Mouse (Mus musculus): ENCODE results near the gene Rarg.

Rarg gene

DNA sequence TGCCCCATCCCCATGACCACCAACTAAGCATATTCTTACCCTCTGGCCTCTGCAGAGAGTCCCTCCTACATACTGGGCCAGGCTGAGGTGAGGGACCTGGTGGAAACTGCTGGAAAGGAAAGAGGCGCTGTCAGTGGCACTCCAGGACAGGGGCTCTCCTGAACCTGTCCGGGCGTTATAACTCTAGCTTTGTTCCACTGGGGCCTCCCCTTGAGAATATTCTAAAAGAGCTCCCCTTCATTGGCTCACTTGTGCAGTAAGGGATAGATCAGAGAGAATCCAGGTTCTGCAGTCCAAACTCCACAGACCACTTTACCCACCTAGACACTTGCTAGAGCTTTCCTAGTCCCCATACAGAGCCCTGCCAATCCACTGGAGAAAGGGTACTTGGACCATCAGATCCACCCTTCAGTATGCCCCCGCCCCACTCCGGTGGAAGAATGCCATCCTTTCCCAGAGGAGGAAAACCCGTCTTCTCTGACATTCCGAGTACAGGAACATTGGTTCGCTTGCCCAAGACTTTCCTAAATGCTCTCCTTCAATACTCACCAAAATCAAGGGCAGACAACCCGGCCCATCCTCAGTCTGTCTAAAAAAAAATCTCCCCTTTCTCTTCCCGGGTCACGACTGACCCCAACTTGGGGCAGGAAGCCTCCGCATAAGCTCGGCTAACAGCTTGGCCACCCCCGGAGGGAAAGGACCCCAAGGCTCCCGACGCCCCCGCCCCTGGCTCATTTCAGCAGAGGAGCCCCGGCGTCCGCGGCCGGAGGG, 701 bp downstream of the Rarg start:
- DNase-seq, result no peak

DNA sequence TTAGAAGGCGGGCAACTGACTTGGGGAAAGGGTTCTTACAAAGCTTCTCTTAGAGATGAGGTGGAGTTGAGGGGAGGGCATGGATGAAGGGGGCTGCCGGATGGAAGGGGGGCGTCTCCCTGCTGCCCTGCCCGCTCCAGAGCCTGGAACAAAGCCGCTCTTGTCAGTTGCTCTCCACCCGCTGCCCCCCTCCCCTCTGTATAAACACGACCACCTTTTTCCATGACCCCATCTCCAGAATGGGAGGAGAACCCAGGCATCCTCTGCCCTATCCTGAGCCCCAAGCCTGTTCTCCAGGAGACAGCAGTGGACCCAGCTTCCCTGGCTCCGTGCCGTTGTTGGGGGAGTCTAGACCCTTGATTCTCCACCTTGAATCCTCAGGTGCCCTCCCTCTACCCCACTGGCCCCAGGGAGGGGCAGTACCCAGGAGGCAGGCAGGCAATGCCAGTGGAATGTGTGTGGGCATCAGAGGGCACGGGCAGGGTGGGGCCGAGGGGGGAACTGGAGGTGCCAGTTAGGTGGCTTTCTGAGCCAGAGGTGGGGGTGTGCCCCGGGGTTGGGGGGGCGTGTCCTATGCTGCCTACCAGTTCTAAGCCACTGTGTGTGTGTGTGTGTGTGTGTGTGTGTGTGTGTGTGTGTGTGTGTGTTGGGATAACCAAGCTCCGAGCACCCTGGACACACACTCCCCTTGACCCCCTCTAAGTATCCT, 1.6 kb downstream of the Rarg start:
- peak; percentile 52 for DNase-seq

DNA sequence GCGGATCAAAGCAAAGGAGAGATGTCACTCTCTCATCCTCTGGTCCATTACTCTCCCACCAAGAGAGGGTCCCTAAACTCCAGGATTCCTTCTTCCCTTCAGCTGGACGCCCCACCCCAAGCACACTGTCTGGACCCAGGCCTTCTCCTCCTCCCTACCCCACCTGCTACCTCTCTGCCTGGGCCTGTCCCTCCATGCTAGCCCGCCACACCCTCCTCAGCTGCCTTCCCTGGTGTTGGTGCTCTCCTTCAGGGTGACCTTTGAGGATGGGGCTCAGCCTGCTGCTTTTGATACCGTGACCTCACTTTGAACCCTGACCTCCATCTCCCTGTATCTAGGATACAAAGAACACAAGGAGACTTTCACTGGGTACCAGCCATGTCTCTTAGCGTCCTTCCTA, 6.8 kb downstream of the Rarg start:
- DNase-seq, result no peak

DNA sequence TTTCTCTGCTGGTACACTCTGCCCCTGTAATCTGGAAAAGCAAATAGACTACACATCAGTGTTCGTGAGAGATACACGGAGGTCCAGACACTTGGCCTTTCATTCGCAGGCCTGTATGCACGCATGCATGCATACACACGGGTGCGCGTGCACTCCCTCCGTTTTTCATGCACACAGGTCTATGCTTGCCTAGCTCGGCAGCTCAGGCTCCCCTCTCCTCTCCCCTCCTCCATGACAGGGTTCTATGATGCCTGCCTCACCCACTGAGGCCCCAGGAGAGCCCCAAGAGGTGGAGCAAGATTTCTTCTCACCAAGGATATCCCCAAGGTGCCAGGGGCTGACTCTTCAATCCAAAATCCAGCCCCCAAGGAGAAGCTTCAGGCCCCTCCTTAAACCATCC, 7.3 kb downstream of the Rarg start:
- no peak for DNase-seq

DNA sequence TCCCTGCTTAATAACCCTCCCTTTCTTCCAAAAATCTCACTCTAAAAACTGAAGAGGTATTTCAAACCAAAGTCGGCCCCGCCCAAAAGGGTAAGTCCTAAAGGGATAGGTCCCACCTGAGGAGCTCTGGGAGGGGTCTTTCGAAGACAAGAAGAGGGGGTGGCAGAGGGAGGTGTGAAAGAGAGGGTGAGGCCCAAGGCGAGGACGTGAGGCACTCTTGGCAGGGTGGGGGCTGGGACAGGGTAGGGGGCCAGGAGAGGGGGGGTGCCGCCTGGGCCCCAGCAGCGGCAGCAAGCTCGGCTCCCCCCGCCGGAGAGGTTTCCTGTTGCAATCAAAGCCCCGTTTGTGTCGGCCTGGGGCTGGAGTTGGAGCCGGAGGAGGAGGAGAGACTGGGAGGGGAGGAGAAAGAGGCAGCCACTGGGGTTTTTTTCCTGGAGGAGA, 8.0 kb downstream of the Rarg start:
- DNase-seq, result no peak

DNA sequence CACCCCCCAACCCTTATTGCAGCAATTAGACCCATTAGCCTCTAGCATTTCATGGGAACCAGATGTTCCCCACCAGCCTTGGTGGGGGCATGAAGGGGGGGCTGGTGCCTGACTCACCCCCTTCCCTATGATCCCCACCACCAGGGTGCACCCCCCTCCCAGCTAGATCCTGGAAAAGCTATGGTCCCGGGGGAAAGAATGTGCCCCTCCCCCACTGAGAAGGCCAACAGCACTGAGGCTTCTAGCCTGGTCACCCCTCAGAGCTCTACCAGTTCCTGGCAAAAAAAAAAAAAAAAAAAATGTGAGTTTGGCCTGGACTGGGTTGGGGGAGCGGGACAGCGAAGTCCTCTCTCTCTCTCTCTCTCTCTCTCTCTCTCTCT, 8.5 kb downstream of the Rarg start:
- no peak for DNase-seq

DNA sequence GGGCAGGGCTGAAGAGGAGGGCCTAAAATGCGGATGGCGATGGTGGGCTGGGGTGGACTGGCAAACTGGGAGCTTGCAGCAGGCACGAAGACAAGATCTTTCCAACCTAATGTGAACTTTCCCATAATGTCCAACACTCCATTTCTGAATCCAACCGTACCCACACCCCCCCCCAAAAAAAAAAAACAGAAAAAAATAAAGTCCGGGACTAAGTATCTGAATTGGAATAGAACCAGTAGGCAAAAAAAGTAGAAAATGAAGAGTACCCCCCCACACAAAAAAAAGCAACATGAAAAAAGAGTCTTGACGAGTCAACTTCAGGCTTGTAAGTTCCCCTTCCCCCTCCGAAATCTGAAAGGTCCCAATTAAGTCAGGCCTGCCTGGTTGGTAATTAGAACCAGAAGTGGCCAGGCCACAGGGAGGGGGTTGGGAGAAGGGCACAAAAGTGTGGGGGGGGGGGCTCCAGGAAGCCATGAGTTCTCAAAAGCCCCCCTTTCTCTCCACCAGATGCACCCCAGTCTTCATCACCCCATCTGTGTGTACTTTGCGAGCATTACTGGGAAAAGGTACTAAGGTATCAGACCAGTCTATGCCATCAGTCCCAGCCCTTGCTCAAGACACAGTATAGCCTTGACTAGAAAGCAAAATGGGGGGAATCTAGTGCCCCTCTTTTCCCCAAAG, 9.0 kb downstream of the Rarg start:
- DNase-seq, result no peak

DNA sequence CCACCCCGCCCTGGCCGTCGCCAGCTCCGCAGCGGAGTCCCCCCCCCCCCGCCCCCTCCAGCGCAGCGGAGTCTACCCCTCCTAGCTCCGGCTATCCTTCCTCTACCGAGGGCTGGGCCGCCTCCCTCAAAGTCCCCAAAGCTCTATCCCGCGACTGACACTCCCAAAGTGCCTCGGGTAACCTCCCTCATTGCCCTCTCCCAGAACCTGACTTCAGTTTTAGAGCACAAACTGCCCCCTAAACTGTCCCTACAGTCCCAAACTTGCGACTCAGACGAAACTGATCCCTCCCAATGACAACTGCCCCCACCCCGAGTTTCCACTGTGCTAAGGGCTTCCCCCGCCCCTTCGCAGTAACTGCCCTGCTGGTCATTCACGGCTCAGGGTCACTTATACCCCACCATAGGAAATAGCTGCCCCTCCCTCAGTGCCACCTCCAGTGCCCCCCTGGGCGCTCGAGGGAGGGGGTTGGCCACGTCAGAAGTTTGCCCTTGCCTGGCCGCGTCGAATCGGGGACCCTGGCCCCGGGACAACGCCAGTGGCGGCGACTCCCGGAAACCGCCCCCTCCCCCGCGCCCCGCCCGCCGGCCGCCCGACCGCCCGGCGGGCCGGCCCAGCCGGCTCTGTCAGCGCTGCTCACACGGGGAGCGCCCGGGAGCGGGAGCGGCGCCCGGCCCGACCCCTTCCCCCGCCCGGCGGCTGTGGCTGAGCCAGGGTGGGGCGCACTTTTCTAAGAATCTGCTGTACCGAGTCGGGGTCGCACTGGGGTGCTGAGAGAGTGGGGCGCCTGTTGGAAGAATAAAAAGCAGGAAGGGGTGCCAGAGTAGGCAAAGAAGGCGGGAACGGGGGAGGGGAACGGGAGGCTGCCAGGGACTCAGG, 9.8 kb downstream of the Rarg start:
- DNase-seq, result peak; percentile 81

DNA sequence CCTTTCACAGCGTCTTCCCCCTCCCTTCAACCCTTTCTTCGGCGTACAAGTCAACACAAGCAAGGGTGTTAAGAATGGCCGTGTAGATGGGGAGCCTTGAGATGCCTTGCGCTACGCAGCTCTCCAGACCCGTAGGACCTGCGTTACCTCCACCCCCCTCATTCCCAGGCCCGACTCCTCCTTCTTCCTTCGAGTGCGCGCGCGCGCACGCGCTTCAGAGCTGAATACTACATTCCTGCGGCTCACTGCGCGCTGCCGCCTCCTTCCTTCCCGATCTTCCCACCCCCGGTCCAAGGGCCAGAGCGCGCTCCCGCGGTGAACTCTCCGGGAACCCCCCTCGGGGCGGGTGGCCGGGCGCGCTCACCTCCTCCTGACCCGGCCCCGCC, 10.5 kb downstream of the Rarg start:
- peak; percentile 98 for DNase-seq

DNA sequence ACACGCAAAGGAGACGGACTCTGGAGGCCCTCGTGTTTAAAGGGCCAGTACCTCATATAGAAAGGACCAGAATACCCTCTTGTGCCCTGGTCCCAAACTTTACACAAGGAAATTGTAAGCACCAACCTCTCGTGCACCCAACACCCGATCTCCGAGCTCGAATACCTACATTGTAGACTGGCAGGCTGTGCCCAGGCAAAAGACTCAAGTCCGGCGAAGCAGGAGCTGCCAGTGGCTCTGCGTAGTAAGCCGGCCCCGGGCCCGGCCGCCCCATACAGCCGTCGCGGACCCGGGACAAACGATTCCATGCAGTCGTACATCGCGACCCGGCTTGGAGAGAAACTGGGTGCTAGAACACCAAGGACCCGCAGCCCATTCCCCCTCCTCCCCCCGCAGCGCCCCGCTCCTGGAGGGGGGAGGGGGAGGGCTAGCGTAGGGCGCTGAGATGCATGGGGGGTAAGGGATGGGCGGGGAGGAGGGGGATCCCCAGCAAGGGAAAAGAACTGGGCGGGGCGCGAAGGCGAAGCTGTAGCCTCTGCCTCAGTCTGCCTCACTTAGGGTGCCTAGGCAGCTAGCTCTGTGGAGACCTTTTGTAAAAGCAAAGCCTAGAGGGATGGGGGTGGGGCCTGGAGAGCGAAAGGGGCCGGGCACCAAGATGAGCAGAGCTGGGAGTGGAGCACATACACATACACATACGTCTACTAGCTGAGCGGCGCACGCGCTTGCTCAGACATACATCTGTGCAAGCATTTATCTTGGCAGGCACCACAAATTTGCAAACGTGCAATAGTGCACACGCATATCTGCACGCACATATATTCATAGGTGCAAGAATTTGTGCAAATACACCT, 11.2 kb downstream of the Rarg start:
- peak; percentile 84 for DNase-seq

DNA sequence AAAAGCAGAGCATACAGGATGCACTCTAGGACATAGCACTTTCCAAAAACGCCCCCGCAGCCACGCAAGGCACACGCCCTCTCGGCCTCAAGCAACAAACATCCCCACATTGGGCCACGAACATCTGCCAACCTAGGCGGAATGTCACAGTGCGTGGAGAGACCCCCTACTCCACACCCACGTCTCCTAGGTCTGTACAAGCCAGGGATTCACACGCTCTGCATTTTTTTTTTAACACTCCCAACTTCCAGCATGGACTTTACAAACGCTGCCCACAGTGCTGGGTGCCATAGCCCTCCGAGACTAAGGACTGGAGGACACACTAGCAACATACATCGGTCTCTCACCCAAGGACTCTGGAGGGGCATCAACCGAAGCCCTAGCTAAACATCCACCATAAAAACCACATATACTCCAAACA, 11.8 kb downstream of the Rarg start:
- no peak for DNase-seq

DNA sequence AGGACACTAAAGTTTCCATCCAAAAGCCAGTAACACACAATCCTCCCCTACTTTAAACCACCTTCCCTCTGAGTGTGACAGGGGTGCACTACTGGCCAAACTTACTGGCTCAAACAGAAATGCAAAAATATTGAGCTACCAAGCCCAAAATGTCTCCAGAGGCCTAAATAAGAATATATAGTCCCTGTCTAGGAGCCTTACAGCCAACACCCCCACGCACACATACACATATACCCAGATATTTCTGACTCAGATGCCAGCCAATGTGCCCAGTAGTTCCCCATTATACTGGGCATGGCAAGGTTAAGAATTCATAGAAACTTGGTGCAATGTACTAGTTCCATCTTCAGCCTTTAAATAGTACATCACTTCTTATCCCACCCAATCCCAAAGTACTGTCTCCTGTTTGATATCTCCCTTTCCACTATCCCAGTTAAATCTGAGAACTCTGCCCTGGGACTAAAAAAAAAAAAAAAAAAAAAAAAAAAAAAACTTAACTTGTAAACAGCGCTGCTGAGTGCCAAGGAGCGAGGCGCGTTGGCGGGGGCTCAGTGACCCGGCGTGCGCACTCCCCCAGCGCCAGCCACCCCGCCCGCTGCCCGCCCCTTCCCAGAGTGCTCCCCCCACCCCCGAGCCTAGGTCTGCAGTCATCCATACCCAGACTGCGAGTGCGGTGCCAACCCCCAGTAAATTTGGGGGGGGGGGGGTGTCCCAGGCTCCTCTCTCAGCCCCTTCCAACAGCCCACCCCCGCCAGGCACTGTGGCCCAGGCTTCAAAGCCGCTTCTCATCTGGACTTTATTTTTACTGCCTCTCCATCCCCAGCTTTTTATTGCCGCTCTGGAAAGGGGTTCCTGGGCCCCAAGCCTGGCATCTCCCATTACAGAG, 12.8 kb downstream of the Rarg start:
- DNase-seq, result no peak

DNA sequence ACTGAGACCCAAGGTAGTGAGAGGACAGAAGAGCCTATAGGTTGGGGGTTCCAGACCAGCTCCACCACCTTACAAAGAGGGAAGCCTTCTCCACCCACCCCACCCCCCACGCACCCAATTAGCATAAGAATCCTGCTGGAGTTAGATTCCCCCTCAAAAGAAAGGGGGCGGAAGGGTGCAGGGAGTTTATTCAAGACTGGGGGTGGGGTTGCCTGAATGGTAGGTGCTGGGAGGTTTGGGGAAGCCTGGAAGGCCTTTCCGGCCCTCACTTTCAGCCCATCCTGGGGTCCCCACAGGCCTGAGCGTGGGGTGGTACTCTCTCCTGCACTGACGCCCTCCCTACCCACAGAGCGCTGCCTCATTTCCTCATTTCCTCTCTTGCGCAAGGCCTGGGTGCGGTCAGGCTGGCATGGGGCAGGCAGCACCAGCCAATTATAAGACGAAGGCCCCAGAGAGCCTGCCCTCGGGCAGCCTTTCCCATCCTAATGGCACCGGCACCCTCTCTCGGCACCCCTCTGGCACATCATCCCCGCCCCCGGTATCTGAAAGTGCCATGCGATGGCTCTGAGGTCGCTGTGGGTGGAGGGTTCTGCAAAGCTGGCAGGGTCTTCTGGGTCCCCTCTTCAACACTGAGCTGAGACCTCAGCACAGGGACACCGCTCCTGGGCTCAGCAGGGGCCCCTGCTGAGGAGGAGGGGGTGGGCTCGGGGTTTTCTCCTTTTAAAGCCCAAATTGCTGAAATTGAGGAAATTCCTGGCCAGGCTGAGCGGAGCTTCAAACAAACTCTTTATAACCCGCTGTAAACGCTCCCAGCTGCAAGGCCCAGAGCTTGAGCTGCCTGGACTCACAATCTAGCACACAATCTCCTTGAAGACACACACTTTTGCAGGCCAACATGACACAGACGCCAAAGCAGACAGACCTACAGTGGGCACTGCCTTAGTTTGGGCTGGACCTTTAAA, 13.8 kb downstream of the Rarg start:
- peak; percentile 55 for DNase-seq

DNA sequence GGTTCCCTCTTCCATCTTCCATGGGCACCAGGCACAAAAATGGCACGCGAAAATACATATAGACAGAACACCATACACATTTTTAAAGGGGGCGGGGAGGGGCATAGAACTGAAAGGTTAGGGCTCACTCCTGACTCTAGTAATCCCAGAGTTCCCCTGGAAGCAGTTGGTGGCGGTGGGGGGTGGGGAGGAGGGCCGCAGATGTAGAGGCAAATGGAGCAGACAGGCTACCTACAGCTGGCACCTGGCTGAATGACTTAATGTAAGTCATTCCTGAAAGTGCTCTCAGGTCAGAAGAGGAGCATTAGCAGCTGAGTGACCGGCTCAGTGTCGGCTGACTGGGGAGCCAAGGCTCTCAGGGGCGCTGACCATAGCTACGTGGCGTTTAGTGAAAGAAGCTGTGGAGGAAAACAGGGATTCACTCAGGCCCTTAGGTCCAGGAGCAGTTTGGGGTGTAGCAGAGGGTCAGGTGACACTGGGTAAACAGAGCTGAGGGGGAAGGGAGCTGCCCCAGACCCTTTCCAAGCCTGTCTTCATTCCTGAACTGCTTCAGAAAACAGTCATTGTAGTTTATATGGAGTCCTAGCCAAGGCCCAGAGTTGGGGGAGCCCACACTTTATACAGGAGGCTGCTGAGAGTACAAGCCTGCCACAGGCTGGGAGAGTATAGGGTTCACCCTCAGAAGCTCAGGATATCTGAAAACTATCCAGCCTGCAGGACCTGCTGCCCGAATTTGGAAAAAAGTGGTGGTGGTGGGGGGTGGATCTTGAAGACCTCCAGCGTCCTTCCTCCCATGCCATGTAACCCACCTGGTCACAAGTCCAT, 14.7 kb downstream of the Rarg start:
- DNase-seq, result no peak

DNA sequence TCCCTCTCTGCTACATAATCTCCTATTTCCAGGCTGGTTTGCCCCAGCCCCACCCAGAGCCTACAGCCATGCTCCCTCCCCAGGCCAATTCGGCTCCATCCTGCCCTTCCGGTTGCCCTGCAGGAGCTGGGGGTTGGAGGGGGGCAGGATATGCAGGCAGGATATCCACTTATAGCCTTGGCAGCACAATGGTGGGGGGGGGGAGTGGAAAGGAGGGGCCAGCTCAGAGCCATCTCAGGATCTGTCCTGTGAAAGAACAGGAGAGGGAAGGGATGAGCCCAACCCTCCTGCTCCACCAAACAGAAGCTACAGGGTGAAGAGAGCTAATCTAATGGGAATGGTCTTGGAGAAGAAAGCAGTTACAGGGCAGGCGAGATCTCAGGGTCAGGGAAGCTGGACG, 16.7 kb downstream of the Rarg start:
- peak; percentile 69 for DNase-seq

DNA sequence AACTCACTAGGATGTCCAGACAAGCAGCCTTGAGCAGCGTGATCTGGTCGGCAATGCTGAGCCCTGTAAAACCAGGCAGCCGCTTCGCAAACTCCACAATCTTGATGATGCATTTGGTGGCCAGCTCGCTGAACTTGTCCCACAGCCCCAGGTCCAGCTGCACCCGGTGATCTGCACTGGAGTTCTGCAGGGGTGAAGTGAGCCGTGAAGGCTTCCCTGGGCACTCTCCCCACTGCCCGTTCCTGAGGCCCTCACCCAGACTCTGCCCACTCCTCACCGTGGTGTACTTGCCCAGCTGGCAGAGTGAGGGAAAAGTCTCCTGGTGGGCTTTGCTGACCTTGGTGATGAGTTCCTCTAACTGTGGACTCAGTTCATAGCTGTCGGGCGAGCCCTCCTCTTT, 17.5 kb downstream of the Rarg start:
- DNase-seq, result no peak

DNA sequence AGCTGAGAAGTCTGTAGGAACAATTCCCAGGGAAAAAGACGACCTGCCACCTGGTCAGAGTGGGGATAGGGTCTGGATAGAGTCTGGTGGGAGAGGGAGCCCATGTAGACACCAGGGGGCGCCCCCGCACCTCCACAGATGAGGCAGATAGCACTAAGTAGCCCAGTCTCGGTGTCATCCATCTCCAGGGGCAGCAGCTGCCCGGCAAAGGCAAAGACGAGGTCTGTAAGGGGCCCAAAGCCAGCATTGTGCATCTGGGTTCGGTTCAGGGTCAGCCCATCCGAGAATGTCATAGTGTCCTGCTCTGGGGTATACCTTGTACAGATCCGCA, 18.1 kb downstream of the Rarg start:
- peak; percentile 85 for DNase-seq

DNA sequence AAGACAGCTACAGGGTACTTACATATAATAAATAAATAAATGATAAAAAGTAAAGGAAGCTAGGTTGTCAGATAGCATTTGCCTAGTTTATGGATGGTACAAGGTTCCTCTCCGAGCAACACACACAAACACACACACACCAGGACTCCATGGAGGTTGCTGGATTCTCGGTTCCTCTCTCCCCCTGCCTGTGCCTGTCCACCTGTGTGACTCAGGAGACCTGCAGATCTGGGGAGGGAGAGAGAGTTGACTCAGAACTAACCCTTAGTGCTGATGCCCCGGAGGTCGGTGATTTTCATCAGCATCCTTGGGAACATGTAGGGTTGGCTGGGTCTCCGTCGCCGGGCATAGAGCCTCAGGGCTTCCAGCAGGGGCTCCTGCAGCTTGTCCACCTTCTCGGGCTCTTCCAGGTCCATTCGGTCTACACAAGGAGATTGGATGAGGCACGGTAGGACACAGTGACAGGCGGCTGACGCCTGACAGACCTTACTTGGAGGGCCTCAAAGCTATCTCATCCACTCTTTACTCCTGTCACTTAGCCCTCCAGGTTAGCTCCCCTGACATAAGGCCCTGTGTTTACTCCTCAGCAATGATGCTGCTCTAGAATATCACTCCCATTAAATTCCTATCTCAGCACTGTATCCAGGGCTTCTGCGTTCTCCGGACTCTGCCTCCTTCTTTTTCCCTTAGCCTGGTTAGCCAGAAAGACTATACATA, 18.6 kb downstream of the Rarg start:
- DNase-seq, result no peak

All from kidney, adult 9 months (tissue).